Mouse (Mus musculus): ENCODE results near the gene Dhcr24.

Gene Dhcr24

GRCm38 (mm10) chr4:106606639-106607554, 46.1 kb downstream of the Dhcr24 start:
- DNase-seq (ENCODE audit: low spot score), result no peak

- no peak for DNase-seq (ENCODE audit: low spot score)
Measured at GRCm38 (mm10) chr4:106607905-106608304, 47.1 kb downstream of the Dhcr24 start.

- DNase-seq (ENCODE audit: low spot score), result no peak
Measured at GRCm38 (mm10) chr4:106613105-106613504, 52.3 kb downstream of the Dhcr24 start.

- DNase-seq (ENCODE audit: low spot score), result no peak
Measured at GRCm38 (mm10) chr4:106613560-106613959, 52.7 kb downstream of the Dhcr24 start.

GRCm38 (mm10) chr4:106614180-106614797, 53.5 kb downstream of the Dhcr24 start:
- peak; percentile 63 for DNase-seq (ENCODE audit: low spot score)

GRCm38 (mm10) chr4:106614881-106615280, 54.0 kb downstream of the Dhcr24 start:
- DNase-seq (ENCODE audit: low spot score), result no peak

GRCm38 (mm10) chr4:106615637-106616036, 54.8 kb downstream of the Dhcr24 start:
- no peak for DNase-seq (ENCODE audit: low spot score)

- no peak for DNase-seq (ENCODE audit: low spot score)
Measured at GRCm38 (mm10) chr4:106617056-106617455, 56.2 kb downstream of the Dhcr24 start, which contains the start of gene Lexm. Gene Lexm (minus strand): TSS chr4:106617241.

- DNase-seq (ENCODE audit: low spot score), result no peak
Measured at GRCm38 (mm10) chr4:106618898-106619297, 58.1 kb downstream of the Dhcr24 start.

- DNase-seq (ENCODE audit: low spot score), result no peak
Measured at GRCm38 (mm10) chr4:106621428-106621827, 60.6 kb downstream of the Dhcr24 start.

- DNase-seq (ENCODE audit: low spot score), result no peak
Measured at GRCm38 (mm10) chr4:106622030-106622493, 61.2 kb downstream of the Dhcr24 start, which contains the start of gene Ttc22. Gene Ttc22 (plus strand): TSS chr4:106622432.

GRCm38 (mm10) chr4:106622712-106623111, 61.9 kb downstream of the Dhcr24 start:
- DNase-seq (ENCODE audit: low spot score), result no peak

GRCm38 (mm10) chr4:106624271-106624670, 63.4 kb downstream of the Dhcr24 start:
- no peak for DNase-seq (ENCODE audit: low spot score)

GRCm38 (mm10) chr4:106627809-106628208, 67.0 kb downstream of the Dhcr24 start:
- no peak for DNase-seq (ENCODE audit: low spot score)

GRCm38 (mm10) chr4:106628650-106629360, 68.0 kb downstream of the Dhcr24 start:
- DNase-seq (ENCODE audit: low spot score), result no peak

GRCm38 (mm10) chr4:106629374-106629773, 68.5 kb downstream of the Dhcr24 start:
- DNase-seq (ENCODE audit: low spot score), result no peak

GRCm38 (mm10) chr4:106630333-106631220, 69.7 kb downstream of the Dhcr24 start:
- peak; percentile 47 for DNase-seq (ENCODE audit: low spot score)

- no peak for DNase-seq (ENCODE audit: low spot score)
Measured at GRCm38 (mm10) chr4:106632313-106632712, 71.5 kb downstream of the Dhcr24 start.

- no peak for DNase-seq (ENCODE audit: low spot score)
Measured at GRCm38 (mm10) chr4:106633281-106634085, 72.6 kb downstream of the Dhcr24 start.

GRCm38 (mm10) chr4:106634086-106634479, 73.2 kb downstream of the Dhcr24 start:
- DNase-seq (ENCODE audit: low spot score), result no peak
